Mouse (Mus musculus) G1E (cell line): ENCODE results near the gene Tns2.

ENCODE experiments used
- CTCF ChIP-seq: IDR thresholded peaks from 2 replicates; pipeline ENCODE4 v1.5.1; 2012; ENCODE audit warnings: low read depth, low read length, inconsistent platforms, mixed read lengths
- GATA1 ChIP-seq: IDR thresholded peaks from 2 replicates; pipeline ENCODE4 v1.6.1; 2012; ENCODE audit warnings: borderline replicate concordance, low read length, inconsistent platforms, mixed read lengths
- GATA2 ChIP-seq: IDR thresholded peaks from 2 replicates; pipeline ENCODE4 v1.6.1; 2012; ENCODE audit warnings: low read depth, low read length, inconsistent platforms, borderline replicate concordance
- POLR2AphosphoS5 ChIP-seq: IDR thresholded peaks from 2 replicates; pipeline ENCODE4 v1.6.1; 2012; ENCODE audit warnings: low read depth, low read length, inconsistent platforms; ENCODE audit not compliant: insufficient replicate concordance
- TAL1 ChIP-seq: conservative IDR thresholded peaks from 2 replicates; pipeline ENCODE4 v1.6.1; 2012; ENCODE audit warnings: low read depth, low read length, inconsistent platforms, mixed read lengths

- TF ChIP-seq CTCF (no peak), GATA1 (no peak), POLR2AphosphoS5 (no peak), TAL1 (no peak), GATA2 (no peak)
These were observed 44.1 kb downstream of the Tns2 start, which contains the start of gene Igfbp6 for GRCm38 (mm10) chr15:102144274-102144711.
